Comparison of ENCODE assay signal across 8 mouse cellular contexts in genomic region chr5:122778231-122779226, GRCm38 (mm10). TPM values are rescaled to one million over a fixed set of nuclear protein-coding genes. Genes with fewer than 3 reads are reported as not detected.
DNase-seq lines count a peak whose midpoint lies in the region; ATAC-seq lines count a peak whose summit lies in the region.

No protein-coding gene starts in this region.

- H3K27ac ChIP-seq in lung, embryonic 15.5 days, result peak overlapping the region; percentile 91
- peak overlapping the region; percentile 76 for H3K27ac ChIP-seq in liver, embryonic 13.5 days

- ATAC-seq in lung, embryonic 15.5 days (ENCODE audit: borderline replicate concordance, extremely low read depth, low FRiP score, low TSS enrichment), result peak; percentile 58
- peak; percentile 25 for ATAC-seq in inflammation-experienced regulatory T-cells, adult 6 months
- peak; percentile 50 for ATAC-seq in liver, embryonic 13.5 days (ENCODE audit: low read depth)

- DNase-seq in lung, postnatal 14 days, result no peak
- DNase-seq in T-cell, adult 2 months (ENCODE audit: low spot score), result peak; percentile 19
- DNase-seq in liver, embryonic 13.5 days, result no peak
- DNase-seq in retina, embryonic 14.5 days (ENCODE audit: low spot score), result peak; percentile 46
- DNase-seq in layer of hippocampus, adult 11-12 months (ENCODE audit: low spot score), result no peak

- no peaks in the 10 kb centered on the region for H3K9me3 ChIP-seq in lung, embryonic 15.5 days
- peaks cover 2% of the 10 kb centered on the region; the same call in 1 of the 2 replicates for H3K9me3 ChIP-seq in erythroblast, embryonic 14.5 days (ENCODE audit: control insufficient read depth, low read length)
- no peaks in the 10 kb centered on the region for H3K9me3 ChIP-seq in liver, embryonic 13.5 days (replicated peaks)

- H3K9ac ChIP-seq in lung, embryonic 15.5 days, result peak overlapping the region; percentile 87
- H3K9ac ChIP-seq in liver, embryonic 13.5 days, result peak overlapping the region; percentile 93

- no peaks in the 10 kb centered on the region for H3K27me3 ChIP-seq in lung, embryonic 15.5 days
- H3K27me3 ChIP-seq in erythroblast, embryonic 14.5 days (ENCODE audit: control insufficient read depth), result peaks cover 12% of the 10 kb centered on the region
- no peaks in the 10 kb centered on the region for H3K27me3 ChIP-seq in liver, embryonic 13.5 days

- WGBS in lung, embryonic 15.5 days, result 1% methylated on average over 48 of the region's 55 CpGs
- WGBS in liver, embryonic 13.5 days (ENCODE audit: insufficient replicate concordance), result 2% methylated on average over 32 of the region's 55 CpGs

- H3K4me1 ChIP-seq in lung, embryonic 15.5 days, result peaks cover 19% of the 10 kb centered on the region
- H3K4me1 ChIP-seq in erythroblast, embryonic 14.5 days (ENCODE audit: control insufficient read depth), result peaks cover 61% of the 10 kb centered on the region
- H3K4me1 ChIP-seq in liver, embryonic 13.5 days (replicated peaks), result peaks cover 55% of the 10 kb centered on the region

- peak overlapping the region; percentile 75 for H3K4me3 ChIP-seq in lung, embryonic 15.5 days
- peak overlapping the region; percentile 69 for H3K4me3 ChIP-seq in erythroblast, embryonic 14.5 days (replicated peaks)
- H3K4me3 ChIP-seq in liver, embryonic 13.5 days (replicated peaks), result peak overlapping the region; percentile 83

- H3K36me3 ChIP-seq in lung, embryonic 15.5 days, result no peaks in the 10 kb centered on the region
- H3K36me3 ChIP-seq in erythroblast, embryonic 14.5 days (ENCODE audit: control insufficient read depth), result peaks cover 3% of the 10 kb centered on the region
- H3K36me3 ChIP-seq in liver, embryonic 13.5 days, result 0 out of 2 replicates have a peak, but pooled peaks cover 8% of the 10 kb centered on the region

- H3K4me2 ChIP-seq in lung, embryonic 15.5 days, result peak overlapping the region; percentile 89
- peak overlapping the region; percentile 95 for H3K4me2 ChIP-seq in liver, embryonic 13.5 days

RNA-seq across cellular contexts. Expression of gene Camkk2, which starts 0.7 kb away (rescaled TPM):
- polyA plus RNA-seq in lung, embryonic 15.5 days (2015; fragmentation: Nextera tagmentation; extraction: Ambion mirVana), result 35.0 and 36.4 TPM in 2 replicates
- 2.1 and 2.4 TPM in 2 replicates for polyA plus RNA-seq in erythroblast, embryonic 14.5 days (2012)
- 1 to 10 TPM; 2.9 to 4.3 (median 3.3) TPM for polyA plus RNA-seq in inflammation-experienced regulatory T-cells, adult 6 months (2017; shearing (Covaris generic))
- polyA plus RNA-seq in liver, embryonic 13.5 days (2015; fragmentation: Nextera tagmentation; extraction: Ambion mirVana), result 9.6 and 11.5 TPM in 2 replicates

RNA-seq across cellular contexts. Expression of gene Anapc5, which starts 42.6 kb away (rescaled TPM):
- polyA plus RNA-seq in lung, embryonic 15.5 days (2015; fragmentation: Nextera tagmentation; extraction: Ambion mirVana), result 431 and 432 TPM in 2 replicates
- 22.5 and 37.0 TPM in 2 replicates for polyA plus RNA-seq in erythroblast, embryonic 14.5 days (2012)
- 100 to 1,000 TPM in 2 of 3 experiments, 10 to 100 TPM in 1; 87.6 to 106 (median 103) TPM for polyA plus RNA-seq in inflammation-experienced regulatory T-cells, adult 6 months (2017; shearing (Covaris generic))
- 258 and 301 TPM in 2 replicates for polyA plus RNA-seq in liver, embryonic 13.5 days (2015; fragmentation: Nextera tagmentation; extraction: Ambion mirVana)

Comparison
In these comparisons a context has a peak if more than half of its experiments do, and no peak if none do; other contexts are left out.
1. DNase-seq: peak in T-cell, adult 2 months (single experiment) and retina, embryonic 14.5 days (single experiment); none in lung, postnatal 14 days (single experiment), liver, embryonic 13.5 days (single experiment) and layer of hippocampus, adult 11-12 months (single experiment).
2. Peak in every context shown above with its lines, with median percentiles within 50 percentile points of each other: ATAC-seq and H3K4me3 ChIP-seq.